Mouse (Mus musculus): Measurements from ENCODE around the gene Mettl27. TPM values are rescaled to one million over a fixed set of nuclear protein-coding genes. Genes with fewer than 3 reads are reported as not detected.

Mettl27 gene
- polyA plus RNA-seq, 1 experiment from 2014 or later: 10.4 TPM

GRCm38 (mm10) chr5:134945266-134945959, 13.2 kb downstream of the Mettl27 start:
- H3K9me3 ChIP-seq (replicated peaks): no peaks in the 10 kb centered on the region
- no peaks in the 10 kb centered on the region for H3K36me3 ChIP-seq
- H3K27me3 ChIP-seq: peaks cover 41% of the 10 kb centered on the region
- 46% methylated on average over 18 of the region's 19 CpGs for WGBS
- no peak overlapping the region; the same call in 1 of the 2 replicates for H3K4me2 ChIP-seq (replicated peaks)
- no peak overlapping the region for H3K9ac ChIP-seq
- no peak overlapping the region for H3K27ac ChIP-seq
- peaks cover 9% of the 10 kb centered on the region for H3K4me1 ChIP-seq
- H3K4me3 ChIP-seq: peak overlapping the region; percentile 15
- ATAC-seq (ENCODE audit: low FRiP score): no peak

GRCm38 (mm10) chr5:134946063-134946856, 14.1 kb downstream of the Mettl27 start:
- no peak overlapping the region for H3K27ac ChIP-seq
- peak overlapping the region; percentile 35 for H3K9ac ChIP-seq
- ATAC-seq (ENCODE audit: low FRiP score): no peak
- H3K4me2 ChIP-seq (replicated peaks): peak overlapping the region; percentile 33; the same call in 1 of the 2 replicates
- H3K27me3 ChIP-seq: peaks cover 41% of the 10 kb centered on the region
- H3K9me3 ChIP-seq (replicated peaks): no peaks in the 10 kb centered on the region
- peak overlapping the region; percentile 15 for H3K4me3 ChIP-seq
- 18% methylated on average over 42 of the region's 43 CpGs for WGBS
- no peaks in the 10 kb centered on the region for H3K36me3 ChIP-seq
- H3K4me1 ChIP-seq: peaks cover 9% of the 10 kb centered on the region

GRCm38 (mm10) chr5:134946857-134947255, 14.7 kb downstream of the Mettl27 start, which contains the start of gene Cldn4:
TSS of gene Cldn4 (minus strand) at chr5:134946934.
- no peak for ATAC-seq (ENCODE audit: low FRiP score)
- Histone ChIP-seq H3K9ac (peak within 1 kb of the TSS; percentile 35), H3K4me1 (peaks cover 9% of the 10 kb centered on the region), H3K4me3 (peak within 1 kb of the TSS; percentile 15), H3K9me3 (replicated peaks) (no peaks in the 10 kb centered on the region), H3K27ac (no peak within 1 kb of the TSS), H3K4me2 (replicated peaks) (peak within 1 kb of the TSS; percentile 33; the same call in 1 of the 2 replicates), H3K36me3 (no peaks in the 10 kb centered on the region), H3K27me3 (peaks cover 41% of the 10 kb centered on the region)
- WGBS: 12% methylated on average over 11 of the region's 11 CpGs

- peaks cover 9% of the 10 kb centered on the region for H3K4me1 ChIP-seq
- H3K9me3 ChIP-seq (replicated peaks): no peaks in the 10 kb centered on the region
- H3K27me3 ChIP-seq: peaks cover 41% of the 10 kb centered on the region
- H3K27ac ChIP-seq: no peak overlapping the region
- no peaks in the 10 kb centered on the region for H3K36me3 ChIP-seq
- WGBS: 58% methylated on average over 5 of the region's 5 CpGs
- H3K9ac ChIP-seq: no peak overlapping the region
- ATAC-seq (ENCODE audit: low FRiP score): no peak
- H3K4me2 ChIP-seq (replicated peaks): no peak overlapping the region
- H3K4me3 ChIP-seq: no peak overlapping the region
Observed at GRCm38 (mm10) chr5:134947420-134948084, 15.4 kb downstream of the Mettl27 start.

- no peak overlapping the region for H3K9ac ChIP-seq
- H3K9me3 ChIP-seq (replicated peaks): no peaks in the 10 kb centered on the region
- peaks cover 41% of the 10 kb centered on the region for H3K27me3 ChIP-seq
- no peak overlapping the region for H3K4me2 ChIP-seq (replicated peaks)
- H3K4me1 ChIP-seq: peaks cover 9% of the 10 kb centered on the region
- no peak overlapping the region for H3K4me3 ChIP-seq
- 60% methylated on average over 4 of the region's 4 CpGs for WGBS
- no peak for ATAC-seq (ENCODE audit: low FRiP score)
- H3K36me3 ChIP-seq: no peaks in the 10 kb centered on the region
- H3K27ac ChIP-seq: no peak overlapping the region
Observed at GRCm38 (mm10) chr5:134948085-134948439, 15.9 kb downstream of the Mettl27 start.

GRCm38 (mm10) chr5:134951053-134951884, 19.1 kb downstream of the Mettl27 start:
- peaks cover 20% of the 10 kb centered on the region for H3K27me3 ChIP-seq
- WGBS: 38% methylated on average over 19 of the region's 19 CpGs
- no peak overlapping the region for H3K4me2 ChIP-seq (replicated peaks)
- H3K9me3 ChIP-seq (replicated peaks): no peaks in the 10 kb centered on the region
- no peak overlapping the region for H3K27ac ChIP-seq
- H3K4me1 ChIP-seq: peaks cover 5% of the 10 kb centered on the region
- ATAC-seq (ENCODE audit: low FRiP score): no peak
- no peaks in the 10 kb centered on the region for H3K36me3 ChIP-seq
- no peak overlapping the region for H3K4me3 ChIP-seq
- H3K9ac ChIP-seq: no peak overlapping the region

- H3K36me3 ChIP-seq: no peaks in the 10 kb centered on the region
- H3K27me3 ChIP-seq: no peaks in the 10 kb centered on the region
- no peak overlapping the region for H3K9ac ChIP-seq
- ATAC-seq (ENCODE audit: low FRiP score): no peak
- 77% methylated on average over 5 of the region's 5 CpGs for WGBS
- H3K4me1 ChIP-seq: no peaks in the 10 kb centered on the region; the same call in 1 of the 2 replicates
- no peak overlapping the region for H3K4me3 ChIP-seq
- H3K9me3 ChIP-seq (replicated peaks): no peaks in the 10 kb centered on the region
- H3K4me2 ChIP-seq (replicated peaks): no peak overlapping the region
- no peak overlapping the region for H3K27ac ChIP-seq
Observed at GRCm38 (mm10) chr5:134955491-134955890, 23.3 kb downstream of the Mettl27 start.

- no peak overlapping the region for H3K4me3 ChIP-seq
- 80% methylated on average over 7 of the region's 7 CpGs for WGBS
Observed at GRCm38 (mm10) chr5:134959114-134959513, 26.9 kb downstream of the Mettl27 start.

GRCm38 (mm10) chr5:134960430-134960829, 28.3 kb downstream of the Mettl27 start:
- Histone ChIP-seq H3K4me2 (replicated peaks) (no peak overlapping the region), H3K27me3 (no peaks in the 10 kb centered on the region), H3K4me3 (no peak overlapping the region), H3K36me3 (no peaks in the 10 kb centered on the region), H3K4me1 (no peaks in the 10 kb centered on the region), H3K27ac (no peak overlapping the region), H3K9ac (no peak overlapping the region), H3K9me3 (replicated peaks) (no peaks in the 10 kb centered on the region)
- ATAC-seq (ENCODE audit: low FRiP score): no peak
- WGBS: 75% methylated on average over 2 of the region's 2 CpGs

More at GRCm38 (mm10) chr5:134959114-134959513, 26.9 kb downstream of the Mettl27 start:
- Histone ChIP-seq H3K27me3 (no peaks in the 10 kb centered on the region), H3K4me2 (replicated peaks) (no peak overlapping the region), H3K9me3 (replicated peaks) (no peaks in the 10 kb centered on the region), H3K9ac (no peak overlapping the region), H3K4me1 (no peaks in the 10 kb centered on the region), H3K36me3 (no peaks in the 10 kb centered on the region), H3K27ac (no peak overlapping the region)
- no peak for ATAC-seq (ENCODE audit: low FRiP score)

- Histone ChIP-seq H3K9me3 (replicated peaks) (no peaks in the 10 kb centered on the region), H3K27ac (no peak overlapping the region), H3K9ac (no peak overlapping the region), H3K27me3 (peaks cover under 1% of the 10 kb centered on the region; the same call in 1 of the 2 replicates), H3K4me3 (no peak overlapping the region), H3K36me3 (no peaks in the 10 kb centered on the region), H3K4me2 (replicated peaks) (no peak overlapping the region), H3K4me1 (peaks cover 8% of the 10 kb centered on the region)
- WGBS: 94% methylated on average over 2 of the region's 2 CpGs
- ATAC-seq (ENCODE audit: low FRiP score): no peak
Observed at GRCm38 (mm10) chr5:134961519-134961918, 29.4 kb downstream of the Mettl27 start.

- Histone ChIP-seq H3K27me3 (peaks cover 3% of the 10 kb centered on the region; the same call in 1 of the 2 replicates), H3K27ac (no peak overlapping the region), H3K4me2 (replicated peaks) (no peak overlapping the region), H3K9me3 (replicated peaks) (no peaks in the 10 kb centered on the region), H3K9ac (no peak overlapping the region), H3K4me3 (no peak overlapping the region), H3K4me1 (peaks cover 8% of the 10 kb centered on the region), H3K36me3 (no peaks in the 10 kb centered on the region)
- 39% methylated on average over 5 of the region's 5 CpGs for WGBS
- ATAC-seq (ENCODE audit: low FRiP score): no peak
Observed at GRCm38 (mm10) chr5:134963546-134963945, 31.4 kb downstream of the Mettl27 start.

Data from hindbrain, embryonic 12.5 days (tissue).